Mouse (Mus musculus): ENCODE data around the gene Nrxn1. TPM values are rescaled to one million over a fixed set of nuclear protein-coding genes. Genes with fewer than 3 reads are reported as not detected.

Nrxn1 gene
- polyA plus RNA-seq, 1 experiment from 2014 or later: not detected

DNA sequence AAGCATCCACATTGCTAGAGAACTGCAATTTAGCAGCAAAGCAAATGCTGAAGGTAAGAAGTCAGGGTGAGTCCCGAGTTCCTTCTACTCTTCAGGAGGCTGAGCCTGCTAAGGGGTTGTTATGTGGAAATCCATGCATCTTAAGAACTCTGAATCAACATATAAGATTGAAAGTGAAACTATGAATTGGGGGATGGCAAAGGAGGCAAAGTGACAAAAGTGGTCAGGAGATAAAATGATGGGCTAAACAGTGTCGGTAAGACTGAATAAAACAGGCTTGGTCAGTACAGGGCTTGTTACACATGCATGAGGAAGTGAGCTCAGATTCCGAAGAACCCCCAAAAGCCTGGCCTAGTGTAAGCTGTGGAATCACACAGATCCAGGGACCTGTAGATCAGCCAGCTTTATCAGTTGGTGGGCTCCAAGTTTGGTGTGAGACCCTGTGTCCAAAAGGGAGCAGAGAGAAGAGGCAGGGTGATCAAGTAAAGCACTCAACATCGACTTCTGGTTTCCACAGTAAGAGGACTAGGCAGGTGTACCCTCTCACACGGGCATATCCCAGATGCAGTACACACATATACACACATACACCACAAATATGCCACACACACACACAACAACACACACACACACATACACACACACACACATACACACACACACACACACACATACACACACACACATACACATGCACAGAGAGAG lies 85.3 kb downstream of the Nrxn1 start:
- Histone ChIP-seq H3K27ac (no peak overlapping the region), H3K36me3 (ENCODE audit: inconsistent target) (no peaks in the 10 kb centered on the region), H3K4me3 (ENCODE audit: inconsistent target) (no peak overlapping the region), H3K79me2 (ENCODE audit: inconsistent target) (no peaks in the 10 kb centered on the region)
- WGBS (ENCODE audit: missing documents): 43% methylated on average over 5 of the region's 5 CpGs

GRCm38 (mm10) chr17:91000389-91000788 lies 92.5 kb downstream of the Nrxn1 start:
- no peaks in the 10 kb centered on the region for H3K79me2 ChIP-seq (ENCODE audit: inconsistent target)
- H3K27ac ChIP-seq: no peak overlapping the region
- no peak overlapping the region for H3K4me3 ChIP-seq (ENCODE audit: inconsistent target)
- H3K36me3 ChIP-seq (ENCODE audit: inconsistent target): no peaks in the 10 kb centered on the region

GRCm38 (mm10) chr17:90999667-91000154 lies 93.2 kb downstream of the Nrxn1 start:
- Histone ChIP-seq H3K79me2 (ENCODE audit: inconsistent target) (no peaks in the 10 kb centered on the region), H3K4me3 (ENCODE audit: inconsistent target) (no peak overlapping the region), H3K36me3 (ENCODE audit: inconsistent target) (no peaks in the 10 kb centered on the region), H3K27ac (no peak overlapping the region)
- WGBS (ENCODE audit: missing documents): 23% methylated on average over 4 of the region's 4 CpGs

DNA sequence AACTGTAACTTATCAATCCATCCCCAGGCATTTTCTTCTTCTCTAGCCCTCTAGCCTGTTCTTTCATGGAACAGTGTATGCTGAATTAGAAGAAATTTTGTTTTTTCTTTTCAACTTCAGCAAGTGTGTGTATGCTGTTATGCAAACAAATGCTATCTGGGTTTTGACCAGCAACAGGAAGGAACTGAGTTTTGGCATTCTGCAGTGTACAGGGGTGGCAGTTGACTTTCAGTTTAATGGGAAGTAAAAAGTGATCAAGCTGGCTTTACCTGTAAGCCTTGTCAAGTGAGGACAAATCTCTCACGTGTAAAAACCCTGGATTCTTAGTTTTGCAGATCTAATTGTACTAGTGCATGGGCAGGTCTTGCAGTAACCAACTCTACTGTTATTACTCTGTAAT lies 95.2 kb downstream of the Nrxn1 start:
- H3K79me2 ChIP-seq (ENCODE audit: inconsistent target): no peaks in the 10 kb centered on the region
- H3K27ac ChIP-seq: no peak overlapping the region
- H3K36me3 ChIP-seq (ENCODE audit: inconsistent target): no peaks in the 10 kb centered on the region
- H3K4me3 ChIP-seq (ENCODE audit: inconsistent target): no peak overlapping the region
- 0% methylated on average over 1 of the region's 1 CpGs for WGBS (ENCODE audit: missing documents)

GRCm38 (mm10) chr17:90995436-90995835 lies 97.4 kb downstream of the Nrxn1 start:
- Histone ChIP-seq H3K36me3 (ENCODE audit: inconsistent target) (no peaks in the 10 kb centered on the region), H3K27ac (no peak overlapping the region), H3K79me2 (ENCODE audit: inconsistent target) (no peaks in the 10 kb centered on the region), H3K4me3 (ENCODE audit: inconsistent target) (no peak overlapping the region)
- 29% methylated on average over 1 of the region's 1 CpGs for WGBS (ENCODE audit: missing documents)

DNA sequence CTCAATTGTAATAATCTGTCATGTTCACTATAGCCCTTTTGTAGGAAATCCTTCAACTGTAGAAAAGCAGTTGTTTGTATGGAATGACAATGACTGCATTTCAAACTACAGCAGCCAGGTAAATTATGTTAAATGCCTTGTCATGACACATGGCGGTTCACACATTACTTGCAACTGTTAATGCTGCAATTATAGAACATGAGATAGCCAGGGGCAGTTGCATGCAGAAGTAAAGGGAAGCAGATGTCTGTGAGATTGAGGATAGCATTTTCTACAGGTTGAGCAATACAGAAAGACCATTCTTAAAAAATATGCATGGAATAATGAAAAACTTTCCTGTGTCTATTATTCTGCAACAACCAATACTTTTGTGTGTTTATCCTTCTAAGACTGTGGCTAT lies 98.6 kb downstream of the Nrxn1 start:
- Histone ChIP-seq H3K27ac (no peak overlapping the region), H3K4me3 (ENCODE audit: inconsistent target) (no peak overlapping the region), H3K79me2 (ENCODE audit: inconsistent target) (no peaks in the 10 kb centered on the region), H3K36me3 (ENCODE audit: inconsistent target) (no peaks in the 10 kb centered on the region)
- 11% methylated on average over 1 of the region's 1 CpGs for WGBS (ENCODE audit: missing documents)

DNA sequence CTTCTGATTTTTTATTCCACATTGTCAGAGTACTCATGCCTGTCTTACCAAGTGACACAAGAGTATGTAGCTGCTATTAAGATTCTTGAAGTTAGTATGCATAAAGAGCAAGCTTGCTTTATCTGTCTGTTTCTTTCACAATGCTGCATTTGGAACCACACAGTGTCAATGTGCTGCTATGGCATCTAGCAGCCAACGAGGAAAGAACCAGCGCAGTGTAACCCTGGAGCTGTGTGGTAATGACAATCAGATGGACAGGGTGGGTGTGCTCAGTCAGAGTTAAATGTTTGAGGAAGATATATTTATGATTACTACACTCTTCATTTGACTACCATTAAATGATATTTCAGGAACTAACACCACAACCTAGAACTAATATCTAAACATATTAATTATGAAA lies 102.1 kb downstream of the Nrxn1 start:
- no peaks in the 10 kb centered on the region for H3K36me3 ChIP-seq (ENCODE audit: inconsistent target)
- no peak overlapping the region for H3K27ac ChIP-seq
- H3K79me2 ChIP-seq (ENCODE audit: inconsistent target): no peaks in the 10 kb centered on the region
- no peak overlapping the region for H3K4me3 ChIP-seq (ENCODE audit: inconsistent target)
- 48% methylated on average over 2 of the region's 2 CpGs for WGBS (ENCODE audit: missing documents)

- WGBS (ENCODE audit: missing documents): 91% methylated on average over 4 of the region's 4 CpGs
- Histone ChIP-seq H3K36me3 (ENCODE audit: inconsistent target) (no peaks in the 10 kb centered on the region), H3K27ac (no peak overlapping the region), H3K79me2 (ENCODE audit: inconsistent target) (no peaks in the 10 kb centered on the region), H3K4me3 (ENCODE audit: inconsistent target) (no peak overlapping the region)
Measured at GRCm38 (mm10) chr17:90962904-90963531, 129.9 kb downstream of the Nrxn1 start.

DNA sequence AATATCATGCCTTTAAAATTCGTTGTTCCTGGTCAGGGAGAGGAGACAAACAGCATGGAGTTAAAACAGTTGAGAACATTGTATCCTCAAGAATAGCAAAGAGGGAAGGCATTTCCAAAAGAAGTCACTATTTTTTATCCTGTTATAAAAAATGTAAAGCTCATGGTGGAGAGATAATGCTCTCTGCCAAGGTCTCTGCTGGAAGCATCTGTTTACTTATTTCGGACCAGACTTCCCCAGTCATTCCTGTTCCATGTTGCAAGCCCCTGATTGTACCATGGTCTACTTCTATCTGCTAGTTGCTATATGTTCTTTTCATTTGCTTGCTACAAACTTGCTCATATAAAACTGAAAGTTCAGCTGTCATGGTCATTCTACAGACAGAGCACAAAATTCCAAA lies 137.7 kb downstream of the Nrxn1 start:
- H3K36me3 ChIP-seq (ENCODE audit: inconsistent target): no peaks in the 10 kb centered on the region
- 79% methylated on average over 2 of the region's 2 CpGs for WGBS (ENCODE audit: missing documents)
- no peak overlapping the region for H3K4me3 ChIP-seq (ENCODE audit: inconsistent target)
- no peak overlapping the region for H3K27ac ChIP-seq
- no peaks in the 10 kb centered on the region for H3K79me2 ChIP-seq (ENCODE audit: inconsistent target)

DNA sequence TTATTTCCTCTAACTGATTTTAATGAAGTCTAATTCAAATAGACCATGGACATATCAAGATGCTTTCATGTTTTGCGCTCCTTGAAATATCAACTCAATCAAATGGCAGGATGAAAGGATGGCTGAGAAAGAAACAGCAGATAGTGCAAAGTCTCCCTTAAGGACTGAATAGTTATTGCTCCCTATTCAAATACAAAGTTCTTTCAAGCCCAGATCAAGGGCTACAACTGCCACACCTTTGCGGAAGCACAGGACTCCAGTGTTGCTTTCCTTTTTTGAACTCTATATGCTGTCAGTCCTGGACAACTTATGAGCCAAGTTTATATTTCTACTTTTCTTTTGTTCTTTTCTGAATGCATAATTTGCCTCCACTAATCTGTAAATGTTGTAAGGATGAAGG lies 157.9 kb downstream of the Nrxn1 start:
- 100% methylated on average over 2 of the region's 2 CpGs for WGBS (ENCODE audit: missing documents)
- no peak overlapping the region for H3K27ac ChIP-seq
- H3K79me2 ChIP-seq (ENCODE audit: inconsistent target): no peaks in the 10 kb centered on the region
- H3K36me3 ChIP-seq (ENCODE audit: inconsistent target): no peaks in the 10 kb centered on the region
- no peak overlapping the region for H3K4me3 ChIP-seq (ENCODE audit: inconsistent target)

DNA sequence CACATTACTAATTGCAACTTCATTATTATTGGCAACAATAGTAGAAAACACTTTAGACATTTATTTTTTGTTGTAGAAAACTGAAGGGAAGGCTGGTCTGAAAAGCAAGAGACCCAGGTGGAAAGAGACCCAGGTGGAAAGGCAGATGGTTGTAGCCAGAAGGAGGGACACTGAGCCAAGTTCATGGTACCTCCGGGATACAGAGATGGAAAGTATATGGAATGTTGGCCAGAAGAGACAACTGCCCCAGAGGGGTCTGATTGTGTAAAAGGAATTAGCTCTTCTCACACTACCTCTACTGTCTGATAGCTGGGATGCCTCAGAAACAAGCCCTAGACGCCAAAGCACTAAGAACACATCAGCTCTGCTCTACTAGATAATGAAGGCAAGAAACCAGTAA lies 179.6 kb downstream of the Nrxn1 start:
- Histone ChIP-seq H3K4me3 (ENCODE audit: inconsistent target) (no peak overlapping the region), H3K27ac (no peak overlapping the region), H3K79me2 (ENCODE audit: inconsistent target) (no peaks in the 10 kb centered on the region), H3K36me3 (ENCODE audit: inconsistent target) (no peaks in the 10 kb centered on the region)
- 89% methylated on average over 2 of the region's 2 CpGs for WGBS (ENCODE audit: missing documents)

GRCm38 (mm10) chr17:90912746-90913145 lies 180.1 kb downstream of the Nrxn1 start:
- H3K79me2 ChIP-seq (ENCODE audit: inconsistent target): no peaks in the 10 kb centered on the region
- H3K4me3 ChIP-seq (ENCODE audit: inconsistent target): no peak overlapping the region
- H3K27ac ChIP-seq: no peak overlapping the region
- 86% methylated on average over 2 of the region's 2 CpGs for WGBS (ENCODE audit: missing documents)
- no peaks in the 10 kb centered on the region for H3K36me3 ChIP-seq (ENCODE audit: inconsistent target)

- Histone ChIP-seq H3K79me2 (ENCODE audit: inconsistent target) (no peaks in the 10 kb centered on the region), H3K4me3 (ENCODE audit: inconsistent target) (no peak overlapping the region)
Measured at GRCm38 (mm10) chr17:90912341-90912740, 180.5 kb downstream of the Nrxn1 start.

GRCm38 (mm10) chr17:90906118-90907093 lies 186.5 kb downstream of the Nrxn1 start:
- Histone ChIP-seq H3K27ac (no peak overlapping the region), H3K79me2 (ENCODE audit: inconsistent target) (no peaks in the 10 kb centered on the region), H3K36me3 (ENCODE audit: inconsistent target) (no peaks in the 10 kb centered on the region), H3K4me3 (ENCODE audit: inconsistent target) (no peak overlapping the region)
- 91% methylated on average over 6 of the region's 6 CpGs for WGBS (ENCODE audit: missing documents)

More at GRCm38 (mm10) chr17:90912341-90912740, 180.5 kb downstream of the Nrxn1 start:
- Histone ChIP-seq H3K36me3 (ENCODE audit: inconsistent target) (no peaks in the 10 kb centered on the region), H3K27ac (no peak overlapping the region)

GRCm38 (mm10) chr17:90905143-90905542 lies 187.7 kb downstream of the Nrxn1 start:
- H3K27ac ChIP-seq: no peak overlapping the region
- H3K79me2 ChIP-seq (ENCODE audit: inconsistent target): no peaks in the 10 kb centered on the region
- no peaks in the 10 kb centered on the region for H3K36me3 ChIP-seq (ENCODE audit: inconsistent target)
- no peak overlapping the region for H3K4me3 ChIP-seq (ENCODE audit: inconsistent target)
- WGBS (ENCODE audit: missing documents): 85% methylated on average over 5 of the region's 5 CpGs

Measured in macrophage (primary cell).